Mouse (Mus musculus) monocyte, adult 5-6 weeks (primary cell): ENCODE results near the gene Zfp429. TPM values are rescaled to one million over a fixed set of nuclear protein-coding genes. Genes with fewer than 3 reads are reported as not detected.

ENCODE experiments used
- total RNA-seq: library from RNA; stranded (forward); fragments of 200-1000, 200-491, 200-594 nt; gene quantifications from 3 replicates; pipeline ENCODE4 v1.2.3, GENCODE M21; 2017

The Zfp429 gene
- total RNA-seq, 1 experiment from 2014 or later: 11.6 TPM

Other genes starting within 250 kb of the Zfp429 start
- gene Rsl1, start 226.6 kb downstream of the Zfp429 start, total RNA-seq: 3.9 to 13.6 TPM (median 5.7 TPM) in 3 replicates
- gene Zfp455, start 205.3 kb downstream of the Zfp429 start, total RNA-seq: 1.7 to 3.2 TPM (median 1.8 TPM) in 3 replicates
- gene Zfp458, start 121.4 kb downstream of the Zfp429 start, total RNA-seq: 2.8 to 14.4 TPM (median 6.1 TPM) in 3 replicates
- gene Zfp457, start 93.3 kb downstream of the Zfp429 start, total RNA-seq: 1.1 to 3.5 TPM (median 1.8 TPM) in 3 replicates
- 8.6 to 13.9 TPM (median 13.1 TPM) in 3 replicates for gene Zfp595, start 67.2 kb downstream of the Zfp429 start, total RNA-seq
- gene Gm28044, start 39.3 kb downstream of the Zfp429 start, total RNA-seq: 2.3 TPM in 1 of 3 replicates, not detected in the others
- 7.5 to 10.8 TPM (median 9.6 TPM) in 3 replicates for gene Zfp953, start 39.2 kb downstream of the Zfp429 start, total RNA-seq
- 1.1 to 4.5 TPM in 2 of 3 replicates, not detected in the other for gene Gm28041, start 24.1 kb downstream of the Zfp429 start, total RNA-seq
- 1.9 to 5.5 TPM (median 5.0 TPM) in 3 replicates for gene Zfp456, start 24.0 kb downstream of the Zfp429 start, total RNA-seq
- 0.38 to 2.4 TPM (median 0.53 TPM) in 3 replicates for gene Zfp459, start 21.6 kb upstream of the Zfp429 start, total RNA-seq
- gene Zfp874a, start 51.8 kb upstream of the Zfp429 start, total RNA-seq: 12.1 to 16.7 TPM (median 12.4 TPM) in 3 replicates
- gene Zfp874b, start 84.4 kb upstream of the Zfp429 start, total RNA-seq: 7.0 to 23.5 TPM (median 15.8 TPM) in 3 replicates
- gene Zfp58, start 100.7 kb upstream of the Zfp429 start, total RNA-seq: 8.7 to 12.2 TPM (median 11.9 TPM) in 3 replicates
- gene Gm26965, start 126.3 kb upstream of the Zfp429 start, total RNA-seq: not detected in 3 replicates
- 20.6 to 39.0 TPM (median 24.3 TPM) in 3 replicates for gene Zfp87, start 126.4 kb upstream of the Zfp429 start, total RNA-seq
- gene Zfp748, start 154.0 kb upstream of the Zfp429 start, total RNA-seq: 11.5 to 17.6 TPM (median 15.4 TPM) in 3 replicates
- 18.8 to 21.7 TPM (median 21.2 TPM) in 3 replicates for gene Zfp729b, start 209.9 kb upstream of the Zfp429 start, total RNA-seq
- 6.5 TPM in 1 of 3 replicates, not detected in the others for gene Gm49345, start 237.9 kb upstream of the Zfp429 start, total RNA-seq
- 16.0 to 20.3 TPM (median 16.8 TPM) in 3 replicates for gene Zfp729a, start 238.0 kb upstream of the Zfp429 start, total RNA-seq